In genomic region chr4:21786268-21786667, GRCm38 (mm10) we compare ENCODE assay signal across 32 mouse cellular contexts.
"Had no signal": no experiment of that assay in that cellular context is flagged by ENCODE, and none has a peak within 500 bp of the region (broad histone marks: within the 10 kb centered on the region; RNA-seq: fewer than 3 reads in every experiment).

No protein-coding gene starts in this region.

- H3K27ac ChIP-seq: heart, embryonic 10.5 days; heart, embryonic 13.5 days; heart, embryonic 15.5 days; hindbrain, embryonic 10.5 days; hindbrain, embryonic 12.5 days; hindbrain, embryonic 13.5 days; hindbrain, embryonic 14.5 days; hindbrain, embryonic 15.5 days; hindbrain, postnatal 0 days; intestine, embryonic 15.5 days; kidney, embryonic 15.5 days; kidney, postnatal 0 days; layer of hippocampus, adult 2 months; left cerebral cortex, adult 2 months had no signal

- H3K9me3 ChIP-seq: heart, embryonic 10.5 days; heart, embryonic 12.5 days; heart, embryonic 13.5 days; heart, embryonic 15.5 days; hindbrain, embryonic 10.5 days; hindbrain, embryonic 12.5 days; hindbrain, embryonic 13.5 days; hindbrain, embryonic 15.5 days; intestine, embryonic 15.5 days; kidney, embryonic 15.5 days had no signal

- H3K4me1 ChIP-seq: heart, embryonic 10.5 days; heart, embryonic 12.5 days; heart, embryonic 13.5 days; heart, embryonic 15.5 days; hindbrain, embryonic 10.5 days; hindbrain, embryonic 12.5 days; hindbrain, embryonic 13.5 days; hindbrain, embryonic 15.5 days; intestine, embryonic 15.5 days; kidney, embryonic 15.5 days had no signal

- H3K27me3 ChIP-seq: heart, embryonic 12.5 days; heart, embryonic 13.5 days; heart, embryonic 15.5 days; hindbrain, embryonic 12.5 days; hindbrain, embryonic 13.5 days; hindbrain, embryonic 15.5 days; intestine, embryonic 15.5 days; kidney, embryonic 15.5 days had no signal

- DNase-seq: heart, postnatal 10 days; heart, postnatal 14 days; heart, postnatal 36 days; heart, postnatal 4 days; kidney, adult 11 months; kidney, adult 18-20 months; kidney, adult 2 months; kidney, adult 8-10 months; kidney, adult 9 months; kidney, postnatal 10 days; kidney, postnatal 14 days; kidney, postnatal 25 days; kidney, postnatal 36 days; kidney, postnatal 4 days; layer of hippocampus, adult 9-11 months; layer of hippocampus, postnatal 36 days had no signal

- H3K4me3 ChIP-seq: heart, embryonic 10.5 days; heart, embryonic 12.5 days; heart, embryonic 13.5 days; heart, embryonic 15.5 days; hindbrain, embryonic 10.5 days; hindbrain, embryonic 12.5 days; hindbrain, embryonic 13.5 days; hindbrain, embryonic 15.5 days; intestine, embryonic 15.5 days; kidney, embryonic 15.5 days; layer of hippocampus, adult 2 months; left cerebral cortex, adult 2 months had no signal

- H3K4me2 ChIP-seq: heart, embryonic 11.5 days; heart, embryonic 12.5 days; heart, embryonic 13.5 days; heart, embryonic 15.5 days; hindbrain, embryonic 12.5 days; hindbrain, embryonic 13.5 days; hindbrain, embryonic 14.5 days; hindbrain, embryonic 15.5 days; intestine, embryonic 15.5 days; kidney, embryonic 15.5 days had no signal

- H3K9ac ChIP-seq: heart, embryonic 12.5 days; heart, embryonic 13.5 days; heart, embryonic 15.5 days; hindbrain, embryonic 12.5 days; hindbrain, embryonic 13.5 days; hindbrain, embryonic 14.5 days; hindbrain, embryonic 15.5 days; intestine, embryonic 15.5 days; kidney, embryonic 15.5 days had no signal
